Comparison of ENCODE assay signal across 8 mouse cellular contexts in the genomic region with DNA sequence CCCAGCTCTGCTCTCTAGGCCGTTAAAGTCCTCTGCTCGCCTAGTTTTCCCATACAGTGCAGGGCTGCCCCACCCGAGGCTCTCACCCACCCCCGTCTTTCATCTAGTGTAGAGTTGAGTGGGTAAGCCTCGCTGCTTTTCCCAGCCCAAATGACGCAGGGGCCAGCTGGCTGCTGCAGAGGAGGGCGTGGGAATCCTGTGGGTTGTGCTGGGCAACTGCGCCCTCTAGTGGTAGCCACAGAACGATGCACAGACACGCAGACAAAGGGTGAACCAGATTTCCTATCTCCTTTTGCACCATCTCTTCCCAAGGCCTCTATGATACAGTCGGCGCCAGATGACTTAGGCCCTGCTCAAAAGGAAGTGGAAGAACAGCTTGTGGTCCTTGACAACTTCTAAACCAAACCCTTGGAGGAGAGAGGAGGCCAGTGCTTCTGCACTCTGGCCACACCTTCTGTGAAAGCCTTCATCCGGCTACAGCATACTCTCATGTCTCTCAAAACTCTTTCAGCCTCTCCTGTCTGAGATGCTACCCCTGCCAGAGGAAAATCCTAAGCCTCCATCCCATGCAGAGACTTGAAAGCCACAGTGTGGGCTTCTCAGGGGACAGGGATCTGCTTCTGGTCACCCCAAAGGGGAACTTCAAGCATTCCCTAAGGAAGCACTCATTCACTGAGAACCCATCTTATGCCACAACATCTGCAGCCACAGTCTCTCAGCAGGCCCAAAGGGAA. TPM values are rescaled to one million over a fixed set of nuclear protein-coding genes. Genes with fewer than 3 reads are reported as not detected.
DNase-seq lines count a peak whose midpoint lies in the region; ATAC-seq and TF ChIP-seq lines count a peak whose summit lies in the region.

No protein-coding gene starts in this region.

- no peaks in the 10 kb centered on the region for H3K9me3 ChIP-seq in embryonic facial prominence, embryonic 11.5 days (replicated peaks; ENCODE audit: control insufficient read depth, low read length)
- no peaks in the 10 kb centered on the region for H3K9me3 ChIP-seq in limb, embryonic 11.5 days (ENCODE audit: control insufficient read depth, low read length)
- H3K9me3 ChIP-seq in midbrain, embryonic 13.5 days: no peaks in the 10 kb centered on the region

- peak; percentile 63 for ATAC-seq in embryonic facial prominence, embryonic 11.5 days (replicated peaks; ENCODE audit: insufficient number of reproducible peaks, low FRiP score, low TSS enrichment, low read depth)
- peak; percentile 27; the same call in 1 of the 2 replicates for ATAC-seq in limb, embryonic 11.5 days (ENCODE audit: insufficient number of reproducible peaks, low FRiP score, low TSS enrichment, low read depth)
- ATAC-seq in midbrain, embryonic 13.5 days: peak; percentile 85

- peak; percentile 44 to 59 for DNase-seq in spleen, adult 18-20 months
- no peak for DNase-seq in spleen, adult 12 weeks (ENCODE audit: low spot score)
- peak; percentile 88 for DNase-seq in embryonic facial prominence, embryonic 11.5 days (ENCODE audit: low spot score)
- DNase-seq in heart, adult 18-20 months: peak; percentile 89 to 92
- peak; percentile 81 for DNase-seq in kidney, adult 18-20 months
- DNase-seq in limb, embryonic 11.5 days (ENCODE audit: low spot score): peak; percentile 88
- DNase-seq in spleen, adult 2 months (ENCODE audit: low read depth in 1 of 2, low spot score in 2 of 2): peak in 1 of 2 experiments; percentile 58

- peak; percentile 95 for TF ChIP-seq CTCF in spleen, adult 2 months (IDR thresholded peaks at IDR 0.05; ENCODE audit: extremely low read depth, insufficient read depth, insufficient read length, insufficient replicate concordance)

- H3K36me3 ChIP-seq in embryonic facial prominence, embryonic 11.5 days (replicated peaks; ENCODE audit: control insufficient read depth, insufficient read depth, low read depth, low read length): no peaks in the 10 kb centered on the region
- no peaks in the 10 kb centered on the region for H3K36me3 ChIP-seq in limb, embryonic 11.5 days (ENCODE audit: control insufficient read depth, insufficient read depth, low read length)
- H3K36me3 ChIP-seq in midbrain, embryonic 13.5 days: no peaks in the 10 kb centered on the region
- H3K36me3 ChIP-seq in spleen, adult 2 months (ENCODE audit: control insufficient read depth, insufficient read depth, low read length): no peaks in the 10 kb centered on the region

- H3K27ac ChIP-seq in embryonic facial prominence, embryonic 11.5 days (replicated peaks; ENCODE audit: low read depth, low read length): no peak overlapping the region
- H3K27ac ChIP-seq in limb, embryonic 11.5 days (replicated peaks; ENCODE audit: low read depth, low read length): no peak overlapping the region
- H3K27ac ChIP-seq in midbrain, embryonic 13.5 days: peak overlapping the region; percentile 61
- H3K27ac ChIP-seq in spleen, adult 2 months (ENCODE audit: insufficient read depth, low read length): no peak overlapping the region

- H3K4me3 ChIP-seq in embryonic facial prominence, embryonic 11.5 days (ENCODE audit: low read depth, low read length): no peak overlapping the region
- H3K4me3 ChIP-seq in limb, embryonic 11.5 days (ENCODE audit: low read depth, low read length): no peak overlapping the region
- H3K4me3 ChIP-seq in midbrain, embryonic 13.5 days (replicated peaks): no peak overlapping the region
- no peak overlapping the region for H3K4me3 ChIP-seq in spleen, adult 2 months (ENCODE audit: extremely low read depth, insufficient read depth, insufficient read length)

- no peaks in the 10 kb centered on the region for H3K27me3 ChIP-seq in embryonic facial prominence, embryonic 11.5 days (ENCODE audit: control insufficient read depth, insufficient read depth, low read length)
- H3K27me3 ChIP-seq in limb, embryonic 11.5 days (ENCODE audit: control insufficient read depth, insufficient read depth, low read length): no peaks in the 10 kb centered on the region
- H3K27me3 ChIP-seq in midbrain, embryonic 13.5 days: no peaks in the 10 kb centered on the region
- H3K27me3 ChIP-seq in spleen, adult 2 months (ENCODE audit: control insufficient read depth, insufficient read depth, low read length): no peaks in the 10 kb centered on the region

- no peak overlapping the region for H3K9ac ChIP-seq in embryonic facial prominence, embryonic 11.5 days (replicated peaks; ENCODE audit: low read length)
- H3K9ac ChIP-seq in limb, embryonic 11.5 days (ENCODE audit: low read length): no peak overlapping the region
- H3K9ac ChIP-seq in midbrain, embryonic 13.5 days (replicated peaks): peak overlapping the region; percentile 51

- peaks cover 3% of the 10 kb centered on the region; the same call in 1 of the 2 replicates for H3K4me1 ChIP-seq in embryonic facial prominence, embryonic 11.5 days (ENCODE audit: control insufficient read depth, insufficient read depth, low read length)
- peaks cover 16% of the 10 kb centered on the region for H3K4me1 ChIP-seq in limb, embryonic 11.5 days (ENCODE audit: control insufficient read depth, insufficient read depth, low read length)
- peaks cover 16% of the 10 kb centered on the region for H3K4me1 ChIP-seq in midbrain, embryonic 13.5 days (replicated peaks)
- no peaks in the 10 kb centered on the region; the same call in 1 of the 2 replicates for H3K4me1 ChIP-seq in spleen, adult 2 months (ENCODE audit: control insufficient read depth, insufficient read depth, insufficient read length)

- no peak for TF ChIP-seq POLR2A in spleen, adult 2 months (IDR thresholded peaks at IDR 0.05; ENCODE audit: low read depth, low read length)

- no peak overlapping the region for H3K4me2 ChIP-seq in embryonic facial prominence, embryonic 11.5 days (ENCODE audit: low read depth, low read length)
- H3K4me2 ChIP-seq in limb, embryonic 11.5 days (ENCODE audit: low read depth, severe bottlenecking): no peak overlapping the region
- peak overlapping the region; percentile 43 for H3K4me2 ChIP-seq in midbrain, embryonic 13.5 days (replicated peaks)

- 13% methylated on average over 13 of the region's 13 CpGs for WGBS in embryonic facial prominence, embryonic 11.5 days
- 12% methylated on average over 13 of the region's 13 CpGs for WGBS in limb, embryonic 11.5 days
- WGBS in midbrain, embryonic 13.5 days: 7% methylated on average over 13 of the region's 13 CpGs
- 10% methylated on average over 13 of the region's 13 CpGs for WGBS in spleen, adult 2 months

RNA-seq across cellular contexts. Expression of gene Csrp1, which starts 49.3 kb away (rescaled TPM):
- polyA plus RNA-seq in embryonic facial prominence, embryonic 11.5 days (2014; fragmentation: Nextera tagmentation; extraction: Ambion mirVana): 52.9 and 53.2 TPM in 2 replicates
- total RNA-seq in heart, adult 18-20 months (2021): 10 to 100 TPM; 47.0 to 51.1 TPM
- polyA plus RNA-seq in limb, embryonic 11.5 days (2014; fragmentation: Nextera tagmentation; extraction: Ambion mirVana): 50.5 and 51.2 TPM in 2 replicates
- polyA plus RNA-seq in midbrain, embryonic 13.5 days (2015; fragmentation: Nextera tagmentation; extraction: Ambion mirVana): 13.9 and 16.0 TPM in 2 replicates
- 174 and 192 TPM in 2 replicates for polyA plus RNA-seq in spleen, adult 2 months (2012; rRNA removed)

Comparison
In these comparisons a context has a peak if more than half of its experiments do, and no peak if none do; other contexts are left out.
1. ATAC-seq: peak in every context shown above with its lines; median percentile 85 in midbrain, embryonic 13.5 days; 63 in embryonic facial prominence, embryonic 11.5 days; 27 in limb, embryonic 11.5 days.